Mouse (Mus musculus): ENCODE measurements around the gene Camk1. TPM values are rescaled to one million over a fixed set of nuclear protein-coding genes. Genes with fewer than 3 reads are reported as not detected.

The Camk1 gene
- 24.6 and 26.1 TPM in 2 replicates for total RNA-seq (2023)

GRCm38 (mm10) chr6:113343177-113344092 is at the start of gene Camk1:
TSS of gene Camk1 (minus strand) at chr6:113343984.

GRCm38 (mm10) chr6:113388960-113389359 is 45.2 kb upstream of the Camk1 start, which contains the start of gene Ttll3:
TSS of gene Ttll3 (plus strand) at chr6:113389260.

GRCm38 (mm10) chr6:113377496-113378385 is 34.0 kb upstream of the Camk1 start, which contains the start of the genes Tada3 and Arpc4:
TSS of gene Tada3 (minus strand) at chr6:113377883.
TSS of gene Arpc4 (plus strand) at chr6:113378115.

GRCm38 (mm10) chr6:113326533-113327315 is 17.1 kb downstream of the Camk1 start, which contains the start of gene Ogg1:
TSS of gene Ogg1 (plus strand) at chr6:113326972.

GRCm38 (mm10) chr6:113306986-113307349 is 36.8 kb downstream of the Camk1 start, which contains the start of gene Brpf1:
TSS of gene Brpf1 (plus strand) at chr6:113307137.

Other genes starting within 250 kb of the Camk1 start
- 0.44 and 0.66 TPM in 2 replicates for gene Lhfpl4, start 148.6 kb downstream of the Camk1 start, total RNA-seq (2023)
- 64.5 and 81.3 TPM in 2 replicates for gene Mtmr14, start 106.1 kb downstream of the Camk1 start, total RNA-seq (2023)
- gene Cpne9, start 61.7 kb downstream of the Camk1 start, total RNA-seq (2023), result 0.54 and 0.95 TPM in 2 replicates
- gene Brpf1, start 36.8 kb downstream of the Camk1 start, total RNA-seq (2023), result 130 and 175 TPM in 2 replicates
- 11.9 and 13.8 TPM in 2 replicates for gene Ogg1, start 17.0 kb downstream of the Camk1 start, total RNA-seq (2023)
- 21.5 and 31.0 TPM in 2 replicates for gene Tada3, start 33.9 kb upstream of the Camk1 start, total RNA-seq (2023)
- gene Arpc4, start 34.1 kb upstream of the Camk1 start, total RNA-seq (2023), result 502 and 519 TPM in 2 replicates
- 34.0 and 50.2 TPM in 2 replicates for gene Ttll3, start 45.3 kb upstream of the Camk1 start, total RNA-seq (2023)
- gene Rpusd3, start 75.4 kb upstream of the Camk1 start, total RNA-seq (2023), result 0.60 and 0.68 TPM in 2 replicates
- gene Cidec, start 91.8 kb upstream of the Camk1 start, total RNA-seq (2023), result not detected in 2 replicates
- gene Jagn1, start 98.6 kb upstream of the Camk1 start, total RNA-seq (2023), result 8.3 and 8.5 TPM in 2 replicates
- 0.20 TPM in 1 of 2 replicates, not detected in the other for gene Il17re, start 114.5 kb upstream of the Camk1 start, total RNA-seq (2023)
- gene Il17rc, start 127.4 kb upstream of the Camk1 start, total RNA-seq (2023), result not detected in 2 replicates
- gene Creld1, start 139.3 kb upstream of the Camk1 start, total RNA-seq (2023), result 1.9 and 3.9 TPM in 2 replicates
- gene Prrt3, start 157.9 kb upstream of the Camk1 start, total RNA-seq (2023), result not detected in 2 replicates
- 54.7 and 58.4 TPM in 2 replicates for gene Emc3, start 187.7 kb upstream of the Camk1 start, total RNA-seq (2023)
- gene Fancd2, start 187.7 kb upstream of the Camk1 start, total RNA-seq (2023), result 14.4 and 15.2 TPM in 2 replicates